Mouse (Mus musculus) layer of hippocampus, postnatal 25 days (tissue): ENCODE measurements around the gene Dlgap4. TPM values are rescaled to one million over a fixed set of nuclear protein-coding genes. Genes with fewer than 3 reads are reported as not detected.

Source experiments
- DNase-seq, 2 experiments: peaks; one replicate each; pipeline ENCODE4 v3.0.0; 2022; ENCODE audit warnings: mixed read lengths in 2 of 2, low spot score in 1 of 2; ENCODE audit errors: extremely low spot score in 1 of 2
- total RNA-seq, 2 experiments: library from RNA; stranded (reverse); gene quantifications; 2 replicates each; pipeline ENCODE4 v1.2.3; 2021

Dlgap4 gene
- total RNA-seq, 2 experiments from 2014 or later, result 180 to 211 TPM

DNA sequence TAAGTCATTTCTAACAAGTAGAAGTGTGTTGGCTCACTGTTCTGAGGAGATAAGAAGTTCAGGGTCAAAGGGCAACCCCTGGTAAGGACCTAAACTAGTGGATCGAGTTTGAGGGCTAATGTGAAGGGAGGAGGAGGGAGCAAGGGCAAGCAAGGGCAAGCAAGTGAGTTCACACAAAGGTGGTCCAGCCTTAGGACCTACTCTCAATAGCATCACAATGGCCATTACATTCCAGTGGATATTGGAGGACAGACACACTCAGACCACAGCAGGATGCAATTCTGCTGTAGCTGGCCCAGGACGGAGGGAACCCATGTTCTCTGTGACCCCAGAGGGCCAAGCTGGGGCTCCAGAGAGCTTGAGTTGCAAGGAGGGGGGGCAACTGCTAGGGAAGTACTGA, 77.3 kb downstream of the Dlgap4 start:
- DNase-seq, result no peak

DNA sequence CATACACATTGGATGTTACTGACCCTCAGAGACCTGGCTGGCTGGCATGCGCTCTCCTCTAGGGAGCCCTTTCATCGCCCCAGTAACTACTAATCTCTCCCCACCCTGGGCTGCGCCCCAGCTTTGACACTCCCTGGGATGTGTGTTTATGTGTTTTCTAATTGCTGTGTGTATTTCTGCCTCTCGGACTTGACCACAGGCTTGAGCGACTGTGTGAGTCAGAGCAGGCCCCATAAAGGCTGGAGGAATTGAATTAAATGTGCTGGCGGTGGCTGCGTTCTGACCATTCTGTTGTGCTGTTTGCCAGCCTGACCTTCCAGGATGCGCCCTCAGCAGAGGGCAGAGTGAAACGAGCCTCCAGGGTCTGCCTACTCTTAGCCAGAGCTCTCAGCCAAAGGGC, 78.2 kb downstream of the Dlgap4 start:
- DNase-seq, result no peak

DNA sequence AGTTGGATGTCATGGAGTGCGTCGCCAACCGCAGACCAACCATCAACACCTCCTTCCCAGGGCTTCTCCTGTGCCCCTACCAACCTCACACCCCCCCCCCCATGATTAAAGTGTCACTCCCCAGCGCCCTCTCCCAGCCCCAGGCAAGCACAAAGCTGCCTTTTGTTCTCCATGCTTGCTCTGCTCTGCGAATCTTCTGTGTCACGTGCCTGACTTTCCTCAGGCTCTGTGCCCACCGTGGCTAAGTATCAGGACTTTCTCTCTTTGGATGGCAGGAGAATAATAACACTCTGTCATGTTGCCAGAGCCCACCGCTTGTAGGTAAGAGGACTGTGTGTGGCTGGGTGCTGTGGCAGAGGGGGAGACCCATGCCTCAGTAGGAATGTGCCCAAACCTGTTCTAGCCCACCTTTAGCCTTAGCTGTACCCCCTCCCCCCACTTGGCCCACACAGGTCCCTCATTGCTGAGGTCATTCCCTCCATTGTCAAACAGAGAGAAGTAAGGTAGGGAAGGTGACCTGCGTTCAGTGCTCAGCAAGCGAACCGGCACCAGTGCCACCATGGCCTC, 79.8 kb downstream of the Dlgap4 start:
- DNase-seq, result no peak

DNA sequence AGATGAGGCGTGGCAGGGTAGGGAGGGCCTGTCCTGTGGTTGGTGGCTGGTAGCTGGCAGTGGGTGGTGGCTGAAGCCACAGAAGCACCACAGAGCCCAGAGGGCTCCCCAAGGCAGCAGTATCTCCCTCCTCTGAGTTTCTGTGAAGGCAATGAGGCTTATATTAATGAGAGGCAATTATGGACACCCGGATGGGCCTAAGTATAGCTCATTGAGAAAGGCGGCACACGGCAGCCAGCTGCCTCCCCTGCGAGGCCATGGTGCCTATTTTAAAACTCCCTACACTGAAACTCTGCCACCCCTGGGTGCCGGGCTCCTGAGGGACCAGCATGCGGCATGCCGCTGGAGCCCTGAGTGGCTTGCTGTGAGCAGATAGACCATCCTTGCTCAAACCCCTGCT, 83.8 kb downstream of the Dlgap4 start:
- DNase-seq, result no peak

DNA sequence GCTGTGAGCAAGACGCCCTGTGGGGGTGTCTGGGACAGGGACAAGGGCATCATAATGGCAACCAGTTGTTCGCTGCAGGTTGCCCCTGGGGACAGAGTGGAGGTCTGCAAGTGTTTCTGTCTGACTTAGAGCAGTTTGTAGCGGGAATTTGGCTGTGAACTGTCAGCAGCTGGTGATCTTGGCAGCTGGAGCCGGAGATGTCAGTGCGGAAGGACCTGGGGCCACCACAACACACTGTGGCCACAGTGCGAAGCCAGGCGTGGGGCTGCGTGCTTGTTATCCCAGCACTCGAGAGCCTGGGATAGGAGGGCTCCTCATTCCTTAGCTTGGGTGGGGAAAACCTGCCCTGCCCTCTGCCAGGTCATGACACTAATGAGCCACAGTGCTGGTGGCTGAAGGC, 84.7 kb downstream of the Dlgap4 start:
- no peak for DNase-seq

DNA sequence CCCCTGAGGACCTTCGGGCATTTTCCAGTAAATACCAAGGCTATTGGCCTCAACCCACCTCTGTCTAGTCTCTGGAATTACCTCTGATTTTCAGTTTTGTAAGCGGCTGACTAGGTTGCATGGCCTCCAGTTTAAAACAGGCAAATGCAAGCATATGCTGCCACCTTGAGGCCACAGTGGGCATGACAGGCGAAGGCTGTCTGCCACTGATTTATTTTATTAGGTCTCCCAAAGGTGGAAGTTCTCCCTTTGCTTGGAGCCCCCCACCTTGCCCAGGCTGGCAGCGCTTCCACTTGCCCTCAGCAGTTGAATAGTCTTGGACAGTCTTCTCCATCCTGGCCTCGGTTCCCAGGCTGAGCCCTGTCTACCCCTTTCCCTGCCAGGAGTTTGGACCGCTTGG, 92.0 kb downstream of the Dlgap4 start:
- DNase-seq, result peak; percentile 88 to 96

DNA sequence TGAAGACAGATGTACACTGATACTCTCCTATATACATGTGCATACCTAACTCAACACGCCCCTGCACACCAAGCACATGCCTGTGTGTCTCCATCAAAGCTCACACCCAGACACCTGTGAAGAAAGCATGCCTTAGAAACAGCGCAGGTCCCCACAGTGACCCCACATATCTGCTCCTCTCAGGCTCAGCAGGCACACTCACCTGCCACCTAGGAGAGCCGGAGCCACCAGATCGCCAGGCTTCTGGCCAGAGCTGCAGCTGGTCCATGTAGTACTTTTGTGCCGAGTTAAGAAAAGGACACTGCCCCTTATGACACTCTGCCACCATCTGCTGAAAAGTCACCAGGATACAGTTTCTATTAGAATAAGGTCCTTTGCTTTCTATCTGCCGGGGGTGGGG, 103.2 kb downstream of the Dlgap4 start:
- no peak for DNase-seq

DNA sequence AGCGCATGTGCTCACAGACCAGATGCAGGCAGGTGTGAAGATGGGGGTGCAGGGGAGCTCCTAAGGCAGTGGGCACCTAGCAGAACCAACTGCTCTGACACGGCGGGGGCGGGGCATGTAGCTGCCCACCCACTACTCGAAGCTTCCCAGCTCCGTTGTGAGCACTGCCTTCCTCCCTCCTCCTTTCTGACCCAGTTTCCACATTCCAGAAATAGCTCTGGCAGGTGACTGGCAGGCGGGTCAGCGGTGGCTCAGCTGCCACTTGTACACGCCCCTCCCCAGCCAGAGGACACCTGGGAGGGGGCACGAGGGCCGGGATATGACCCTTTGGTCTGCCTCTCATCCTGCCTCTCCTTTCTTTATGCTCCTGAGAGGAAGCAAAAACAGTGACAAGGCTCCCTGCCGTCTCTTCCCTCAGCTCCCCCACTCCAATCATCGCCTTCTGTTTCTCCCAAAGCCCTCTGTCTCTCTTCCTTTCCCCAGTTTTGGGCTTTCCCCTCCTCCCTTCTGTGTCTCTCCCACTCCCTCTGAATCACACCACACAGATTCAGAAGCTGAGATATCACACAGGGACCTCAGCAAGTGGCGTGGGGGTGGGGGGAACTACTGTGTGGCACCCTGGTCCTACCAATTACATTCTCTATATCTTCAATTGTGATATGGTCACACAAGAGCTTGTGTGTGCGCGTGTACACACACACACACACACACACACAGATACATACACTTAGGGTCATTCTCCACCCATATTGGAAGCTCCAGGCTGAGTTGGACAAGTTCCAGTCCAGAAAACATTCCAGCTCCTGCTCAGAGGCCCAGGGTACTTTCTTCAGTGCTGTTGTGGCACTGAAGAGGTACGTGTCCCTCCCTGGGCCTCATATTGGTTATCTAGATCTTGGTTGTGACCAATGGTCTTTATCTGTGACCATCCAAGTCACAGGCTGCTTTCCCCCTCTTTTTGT, 104.1 kb downstream of the Dlgap4 start:
- DNase-seq, result no peak

DNA sequence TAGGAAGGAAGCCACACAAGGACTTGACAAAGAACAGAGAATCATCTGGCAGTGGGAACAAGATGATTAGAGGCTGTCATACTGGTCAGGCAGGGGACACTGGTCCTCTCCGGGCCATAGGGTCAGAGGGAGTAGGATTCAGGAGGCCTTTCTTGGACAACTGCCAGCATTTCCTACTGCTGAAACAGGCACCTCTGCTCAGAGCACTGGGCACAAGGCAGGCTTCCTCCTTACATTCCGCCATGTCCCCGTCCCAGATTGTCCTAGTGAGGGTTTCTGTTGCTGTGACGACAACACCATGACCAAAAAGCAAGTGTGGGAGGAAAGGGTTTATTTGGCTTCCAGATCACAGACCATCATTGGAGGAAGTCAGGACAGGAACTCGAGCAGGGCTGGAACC, 105.3 kb downstream of the Dlgap4 start:
- DNase-seq, result no peak

DNA sequence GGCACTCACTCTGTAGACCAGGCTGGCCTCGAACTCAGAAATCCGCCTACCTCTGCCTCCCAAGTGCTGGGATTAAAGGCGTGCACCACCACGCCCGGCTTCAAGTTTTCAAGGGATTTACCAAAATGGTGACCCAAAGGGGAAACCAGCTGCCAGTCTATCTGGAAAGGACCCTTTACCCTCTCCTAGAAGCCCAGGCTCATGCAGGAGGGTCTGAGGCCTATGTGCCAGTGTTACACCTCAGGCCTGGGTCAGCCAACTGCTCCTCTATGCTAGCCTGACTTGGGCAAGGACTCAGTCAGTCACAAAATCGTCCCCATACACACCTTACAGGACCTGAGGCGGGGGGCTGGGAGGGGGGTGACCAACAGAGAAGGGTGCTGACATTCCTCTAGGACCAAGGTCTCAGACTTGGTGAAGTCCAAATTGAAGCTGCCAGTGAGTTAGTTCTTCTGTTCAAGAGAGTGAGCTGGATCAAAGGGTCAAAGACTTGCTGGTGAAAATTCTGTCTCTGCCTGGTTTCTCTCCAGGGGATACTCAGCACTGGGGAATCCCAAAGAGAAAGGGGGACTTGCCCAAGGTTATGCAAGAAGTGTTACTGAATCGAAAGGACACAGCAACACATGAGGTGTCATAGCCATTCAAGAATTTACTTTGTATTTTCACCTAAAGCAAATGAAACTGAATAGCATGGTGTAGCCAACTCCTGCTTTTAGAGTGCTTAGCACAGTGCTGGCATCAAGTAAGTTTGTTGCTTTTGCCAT, 106.2 kb downstream of the Dlgap4 start:
- DNase-seq, result no peak

DNA sequence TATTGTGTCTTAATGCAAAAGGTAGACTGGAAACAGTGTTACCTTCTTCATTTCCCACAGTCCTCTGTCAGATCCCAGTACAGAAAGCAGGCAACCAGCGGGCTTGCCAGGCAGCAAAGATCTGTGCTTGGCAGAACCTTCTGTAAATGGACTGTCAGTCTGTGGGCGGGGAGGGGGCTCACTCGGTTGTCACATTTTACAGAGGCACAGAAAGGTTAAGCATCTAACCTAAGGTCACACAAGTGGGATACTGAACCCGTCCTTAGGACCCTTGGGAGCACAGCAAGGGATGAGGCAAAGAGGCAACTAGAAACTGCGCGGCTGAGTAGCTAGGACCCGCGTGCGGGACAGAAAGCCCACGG, 106.8 kb downstream of the Dlgap4 start:
- no peak for DNase-seq

DNA sequence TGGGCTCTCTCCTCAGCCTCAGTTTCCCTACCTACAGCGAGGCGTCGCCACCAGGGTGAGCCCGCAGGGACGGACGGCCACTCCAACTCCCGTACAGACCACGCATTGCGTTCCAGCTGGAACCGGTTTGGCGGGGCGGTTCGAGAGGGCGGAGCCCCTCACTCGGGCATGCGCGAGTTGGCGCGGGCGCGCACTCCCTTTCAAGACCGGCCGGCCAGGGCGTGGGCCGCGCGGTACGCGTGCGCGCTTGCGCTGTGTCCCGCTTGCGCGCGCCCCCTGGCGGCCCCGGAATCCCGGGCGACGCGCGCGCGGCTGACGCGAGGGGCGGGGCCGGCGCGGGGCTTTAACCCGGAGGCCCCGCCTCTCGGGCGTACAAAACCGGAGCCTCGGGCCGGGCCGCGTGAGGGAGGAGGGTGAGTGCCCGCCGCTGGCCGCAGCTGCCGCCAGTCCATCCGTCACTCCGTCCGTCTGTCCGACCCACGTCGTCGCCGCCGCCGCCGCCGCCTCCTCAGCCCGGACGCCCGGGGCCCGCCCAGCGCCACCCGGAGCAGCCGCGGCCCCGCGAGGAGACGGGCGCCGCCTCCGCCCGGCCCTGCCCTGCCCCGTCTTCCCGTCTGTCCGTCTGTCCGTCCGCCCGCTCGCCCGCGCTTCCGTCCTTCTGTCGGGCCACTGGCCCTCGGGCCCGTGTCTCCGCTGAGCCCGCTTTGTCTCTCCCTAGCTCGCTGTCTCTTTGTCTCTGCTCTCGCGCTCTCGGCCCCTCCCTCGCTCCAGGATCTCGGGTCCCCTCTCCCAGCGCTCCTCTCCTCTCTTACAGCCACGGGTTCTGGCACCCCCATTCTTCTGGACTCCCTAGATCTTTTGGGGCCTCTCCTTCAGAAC, 107.4 kb downstream of the Dlgap4 start:
- peak; percentile 92 to 96 for DNase-seq

DNA sequence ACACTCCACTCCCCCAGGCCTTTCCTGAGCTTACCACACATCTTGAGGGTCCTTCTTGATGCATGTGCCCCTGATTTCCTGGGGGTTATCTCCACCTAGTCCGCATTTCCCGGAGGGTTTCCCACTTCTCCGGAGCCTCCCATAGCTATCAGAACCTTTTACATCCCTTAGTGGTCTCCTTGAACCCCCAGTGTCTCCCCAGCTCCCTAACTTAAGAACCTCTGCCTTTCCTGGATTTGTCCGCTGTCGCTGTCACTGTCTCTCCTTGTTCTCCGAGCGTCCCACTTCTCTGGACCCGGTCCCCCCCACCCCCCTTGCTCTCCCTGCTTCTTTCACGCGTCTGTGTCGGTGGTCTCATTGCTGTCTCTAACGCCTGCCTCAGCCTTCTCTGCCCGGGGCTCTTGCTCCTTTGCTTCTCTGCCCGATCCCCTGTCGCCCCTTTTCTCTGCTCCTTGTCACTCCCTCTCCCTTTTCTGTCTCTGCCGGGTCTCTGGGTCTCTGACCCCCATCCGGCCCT, 108.1 kb downstream of the Dlgap4 start:
- no peak for DNase-seq

DNA sequence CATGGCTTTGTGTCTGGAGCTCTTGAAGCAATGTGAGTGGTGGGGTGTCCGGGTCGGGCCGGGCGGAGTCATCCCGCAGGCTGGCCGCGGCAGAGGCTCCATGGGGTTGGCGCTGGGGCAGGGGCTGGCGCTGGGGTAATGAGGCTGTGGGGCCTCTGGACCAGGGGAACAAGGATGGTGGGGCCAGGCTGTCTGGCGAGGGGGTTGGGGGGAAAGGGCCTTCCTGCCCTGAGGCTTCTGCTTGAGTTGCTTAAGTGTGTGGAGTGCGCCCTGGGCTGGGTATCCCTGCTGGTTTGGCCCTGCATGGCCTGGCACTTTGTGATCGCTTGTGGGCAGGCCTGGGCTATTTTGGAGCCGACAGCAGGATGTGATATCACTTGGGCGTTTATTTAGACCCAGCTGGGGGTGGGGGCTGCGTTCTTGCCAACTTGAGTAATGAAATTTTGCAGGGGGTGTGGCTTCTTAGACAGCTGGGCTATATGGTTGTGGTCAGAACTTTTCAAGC, 108.6 kb downstream of the Dlgap4 start:
- DNase-seq, result no peak

DNA sequence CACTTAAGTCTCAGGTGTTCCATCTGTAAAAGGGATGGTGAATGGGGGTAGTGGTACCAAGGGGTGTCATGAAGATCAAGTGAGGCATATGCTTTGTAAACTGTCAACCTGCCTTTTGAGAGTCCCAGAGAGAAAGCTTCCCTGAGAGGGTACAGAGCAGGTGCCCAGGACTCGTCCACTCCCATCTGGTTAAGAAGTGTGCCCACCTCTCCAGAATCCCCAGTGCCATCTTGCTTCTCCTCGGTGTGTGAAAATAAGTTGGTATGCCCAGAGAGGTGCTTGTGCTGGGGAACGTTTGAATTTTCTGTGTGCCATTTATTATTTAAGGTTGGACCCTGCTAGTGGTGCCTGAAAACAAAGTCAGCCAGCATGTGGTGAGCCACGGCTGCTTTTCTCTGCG, 109.2 kb downstream of the Dlgap4 start:
- DNase-seq, result no peak

DNA sequence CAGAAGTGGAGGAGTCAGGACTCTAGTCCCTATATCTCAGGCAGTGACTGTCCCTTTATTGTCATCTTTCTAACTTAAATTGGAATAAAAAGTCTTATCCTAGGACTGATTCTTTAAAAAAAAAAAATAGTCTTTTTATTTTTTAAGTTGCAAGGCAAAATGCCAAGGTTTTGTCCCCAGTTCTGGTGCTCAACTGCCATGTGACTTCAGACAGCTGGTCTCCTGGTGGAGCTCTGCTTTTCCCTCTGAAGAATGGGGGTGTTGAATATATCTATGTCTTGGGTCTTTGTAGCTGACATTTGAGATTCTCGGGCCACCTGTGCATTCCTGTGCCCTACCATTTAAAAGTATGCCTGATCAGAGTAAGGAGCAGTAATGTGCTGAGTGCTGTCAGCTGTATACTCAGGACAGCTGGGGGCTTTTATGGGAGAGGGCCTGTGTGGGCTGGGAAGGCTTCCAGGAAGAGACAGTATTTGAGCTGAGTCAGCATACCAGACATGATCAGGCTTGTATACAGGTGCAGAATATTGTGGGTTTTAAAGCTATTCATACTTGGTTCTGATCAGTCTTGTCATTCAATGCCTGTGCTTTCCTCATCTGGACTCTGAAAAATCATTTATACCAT, 110.5 kb downstream of the Dlgap4 start:
- DNase-seq, result no peak

DNA sequence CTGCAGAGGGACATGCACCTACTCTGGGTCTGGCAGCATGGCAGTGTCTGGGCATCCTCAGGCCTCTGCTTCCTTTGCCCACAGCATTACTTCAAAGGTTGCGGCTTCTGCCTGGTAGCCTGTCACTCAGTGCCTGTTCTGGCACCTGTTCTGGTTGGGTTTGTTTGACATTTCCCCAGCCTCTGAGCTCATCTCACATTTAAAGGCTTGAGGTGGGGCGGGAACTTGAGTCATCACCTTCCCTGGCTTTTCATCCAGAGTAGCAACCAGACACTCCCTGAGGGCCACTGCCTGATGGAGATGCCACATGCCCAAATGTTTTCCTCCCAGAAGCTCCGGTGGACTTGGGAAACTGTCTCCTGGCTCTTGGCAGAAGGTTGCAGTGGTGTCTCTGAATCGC, 111.4 kb downstream of the Dlgap4 start:
- no peak for DNase-seq

DNA sequence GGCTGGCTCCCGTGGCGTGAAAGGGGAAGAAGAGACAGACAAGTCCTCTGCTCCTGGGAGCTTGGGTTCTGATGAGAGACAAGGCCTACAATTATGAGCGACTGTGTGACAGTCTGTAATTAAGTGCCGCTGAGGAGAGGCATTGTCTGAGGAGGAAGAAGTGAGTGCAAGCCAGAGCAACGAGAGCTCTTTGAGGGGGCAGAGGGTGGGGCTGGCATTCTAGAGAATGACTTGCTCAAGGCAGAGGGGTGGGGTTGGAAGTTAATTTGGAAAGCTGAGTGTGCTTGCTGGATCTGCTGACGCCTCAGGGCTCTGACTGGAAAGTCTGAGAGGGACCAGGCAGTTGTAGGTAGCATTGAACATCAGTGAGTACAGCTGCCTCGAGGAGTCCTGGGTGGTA, 112.8 kb downstream of the Dlgap4 start:
- no peak for DNase-seq

DNA sequence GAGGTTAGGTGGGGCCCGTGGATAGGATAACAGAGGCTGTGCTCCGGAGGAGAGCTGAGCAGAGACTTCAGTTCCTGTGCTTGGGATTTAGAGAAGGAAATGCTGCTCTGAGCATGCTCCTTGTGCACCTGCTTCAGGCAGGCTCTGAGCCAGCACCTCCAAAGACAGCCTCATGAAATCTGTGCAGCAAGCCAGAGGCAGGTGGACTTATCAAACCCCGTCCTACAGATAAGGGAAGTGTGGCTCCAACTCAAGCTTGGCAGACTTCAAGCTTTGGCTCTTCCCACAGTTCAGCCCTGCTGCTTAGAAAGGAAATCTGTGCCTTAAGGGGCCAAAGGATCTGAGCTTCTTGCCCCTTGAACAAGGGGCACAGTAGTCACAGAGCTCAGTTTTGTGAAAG, 113.4 kb downstream of the Dlgap4 start:
- no peak for DNase-seq
